Mouse (Mus musculus) 416B (cell line): ENCODE measurements around the gene Trak1.
"Not testable (repeated sequence)": the region's sequence is repeated elsewhere in the genome, so short reads cannot be mapped to it uniquely, and the experiment has no call there.

Source experiments
- DNase-seq: peaks from one replicate; pipeline ENCODE4 v3.0.0; 2011; ENCODE audit warnings: low read depth

Trak1 gene

DNA sequence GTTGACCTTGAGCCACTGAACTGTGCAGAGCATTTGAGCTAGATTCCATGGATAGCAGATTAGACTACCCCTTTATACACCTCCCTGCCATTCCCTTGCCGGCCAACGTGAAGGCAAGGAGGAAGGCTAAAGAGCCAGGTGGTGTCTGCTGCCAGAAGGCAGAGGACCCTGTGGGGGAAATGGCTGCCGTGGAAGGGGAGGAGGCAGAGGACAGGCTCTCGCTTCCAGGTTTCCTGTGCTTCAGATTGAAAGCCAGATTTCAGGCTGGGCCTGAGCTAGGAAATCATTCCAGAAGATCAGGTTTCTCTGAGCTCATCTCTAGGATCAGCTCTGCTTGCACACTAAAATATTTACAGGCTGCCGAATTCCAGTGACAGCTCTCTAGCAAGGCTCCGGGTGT, 133.1 kb downstream of the Trak1 start:
- DNase-seq = no peak

DNA sequence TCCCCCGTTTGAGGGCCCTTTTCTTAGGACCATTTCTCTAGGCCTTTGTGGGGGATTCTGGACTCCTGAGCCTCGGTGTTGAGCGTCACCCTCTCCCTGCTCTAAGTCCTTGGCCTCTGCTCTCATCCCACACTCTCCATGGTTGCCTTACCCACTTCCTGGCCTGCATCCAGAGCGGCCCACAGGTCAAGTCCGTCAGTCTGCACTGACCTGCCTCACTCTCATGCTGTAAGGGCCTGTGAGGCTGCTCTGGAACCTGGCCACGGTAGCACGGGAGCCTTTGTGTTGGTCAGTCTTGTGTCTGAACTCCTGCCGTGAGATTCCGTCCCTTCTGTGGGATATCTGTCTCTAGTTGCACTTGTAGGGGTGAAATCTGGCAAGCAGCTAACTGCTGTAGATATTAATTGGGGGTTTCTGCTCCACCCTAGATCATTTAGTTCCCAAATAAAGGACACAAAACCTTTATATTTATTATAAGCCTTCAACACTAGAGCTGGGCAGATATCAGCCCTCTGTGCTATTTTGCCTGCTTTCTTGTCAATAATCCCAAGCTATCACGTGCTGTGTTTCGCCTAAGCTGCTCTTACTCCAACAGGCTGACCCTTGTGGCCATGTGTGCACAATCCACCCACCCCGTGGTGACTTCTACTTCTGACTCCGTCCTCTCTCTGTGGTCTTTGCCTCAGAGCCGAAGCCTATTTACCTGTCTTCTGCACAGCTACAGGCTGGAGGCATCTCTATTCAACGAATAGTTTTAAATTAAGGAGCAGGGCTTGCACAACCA, 136.6 kb downstream of the Trak1 start:
- no peak for DNase-seq

DNA sequence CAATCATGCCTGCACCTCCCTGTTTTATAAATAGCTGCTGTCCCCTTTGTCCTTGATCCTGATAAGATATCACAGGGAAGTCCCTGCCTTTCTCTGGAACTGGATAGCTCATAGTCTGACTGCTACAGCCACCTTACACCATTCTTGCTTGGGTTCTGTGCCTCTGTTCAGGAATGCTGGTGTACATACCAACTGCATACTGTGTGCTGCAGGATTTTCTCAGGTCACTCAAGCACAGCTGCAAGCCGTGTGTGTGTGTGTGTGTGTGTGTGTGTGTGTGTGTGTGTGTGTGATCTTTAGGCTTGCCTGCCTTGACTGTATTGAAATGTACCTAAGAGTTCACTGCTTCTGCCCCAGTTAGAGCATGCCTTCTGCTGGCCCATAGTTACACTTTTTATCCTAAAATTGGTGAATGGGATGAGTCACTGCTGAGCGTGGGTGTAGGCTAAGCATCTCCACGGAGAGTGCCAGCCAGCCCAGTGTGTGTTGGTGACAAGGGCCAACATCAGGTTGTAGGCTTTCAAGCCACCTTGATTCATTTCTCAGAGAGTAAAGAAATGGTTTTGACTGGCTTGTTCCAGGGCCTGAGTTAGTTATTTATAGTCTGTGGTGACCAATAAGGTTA, 138.1 kb downstream of the Trak1 start:
- no peak for DNase-seq

DNA sequence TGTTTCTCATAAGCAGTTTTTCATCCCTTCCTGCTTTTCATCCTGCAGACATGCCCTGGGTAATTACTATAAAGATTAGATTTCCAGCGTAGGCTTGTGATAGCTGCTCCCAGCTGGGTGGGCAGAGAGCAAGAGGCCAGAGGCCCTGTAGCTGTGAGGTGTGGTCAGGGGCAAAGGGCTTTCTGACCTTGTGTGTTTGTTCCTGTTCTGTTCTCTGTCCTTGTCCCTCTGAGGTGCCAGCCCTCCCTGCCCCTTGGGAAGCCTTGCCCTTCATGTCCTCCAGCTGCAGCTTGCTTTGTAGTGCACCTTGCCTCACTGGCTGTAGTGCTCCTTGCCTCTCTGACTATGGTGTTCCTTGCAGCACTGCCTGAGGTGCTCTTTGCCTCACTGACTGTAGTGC, 139.2 kb downstream of the Trak1 start:
- no peak for DNase-seq

DNA sequence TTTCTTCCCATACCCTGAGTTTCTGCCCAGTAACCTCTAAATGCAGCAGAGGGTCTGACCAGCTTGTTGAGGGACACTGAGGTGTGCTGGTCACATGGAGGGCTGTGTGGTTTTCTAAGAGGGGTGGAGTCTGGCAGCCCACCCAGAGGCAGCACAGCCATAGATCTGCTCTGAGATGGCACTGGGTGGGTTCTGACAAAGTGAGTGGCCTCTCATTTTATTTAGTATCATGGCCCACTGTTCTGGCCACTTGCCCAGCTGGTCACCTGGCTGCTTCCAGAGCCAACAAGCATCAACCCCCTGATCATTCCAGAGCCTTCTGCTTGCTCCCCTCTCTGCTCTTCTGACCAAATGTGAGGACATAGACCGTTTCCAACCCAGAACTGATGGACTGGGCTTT, 144.8 kb downstream of the Trak1 start:
- DNase-seq = no peak

DNA sequence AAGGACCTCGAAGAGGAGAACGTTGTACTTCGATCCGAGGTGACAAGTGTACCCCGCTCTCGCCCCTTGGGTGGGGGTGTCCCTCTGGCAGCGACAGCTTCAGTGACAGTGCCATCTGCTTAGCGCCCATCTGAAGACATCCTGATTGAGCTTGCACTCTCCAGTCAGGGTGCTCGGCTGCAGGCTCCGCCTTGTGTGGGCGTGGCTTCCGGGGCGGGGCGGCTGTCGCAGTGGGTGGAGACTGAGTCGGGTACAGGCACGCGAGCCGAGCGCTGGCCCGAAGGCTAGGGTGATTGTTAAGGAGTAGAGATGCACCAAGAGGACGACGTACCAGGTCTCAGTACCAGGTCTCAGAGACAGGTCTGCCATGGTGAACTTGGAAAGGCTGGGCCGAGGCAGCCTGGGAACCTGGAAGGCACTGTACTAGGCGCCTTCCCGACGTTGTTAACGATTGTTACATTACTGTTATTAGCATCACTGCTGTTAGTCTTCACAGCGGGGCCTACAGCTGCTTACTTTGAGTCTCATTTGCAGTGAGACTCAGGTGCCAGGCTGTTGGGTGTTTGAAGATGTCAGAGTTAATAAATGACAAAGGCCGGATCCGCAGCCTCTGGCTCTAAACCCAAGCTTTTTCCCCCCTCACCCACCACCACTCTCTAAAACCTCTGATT, 146.5 kb downstream of the Trak1 start:
- no peak for DNase-seq

DNA sequence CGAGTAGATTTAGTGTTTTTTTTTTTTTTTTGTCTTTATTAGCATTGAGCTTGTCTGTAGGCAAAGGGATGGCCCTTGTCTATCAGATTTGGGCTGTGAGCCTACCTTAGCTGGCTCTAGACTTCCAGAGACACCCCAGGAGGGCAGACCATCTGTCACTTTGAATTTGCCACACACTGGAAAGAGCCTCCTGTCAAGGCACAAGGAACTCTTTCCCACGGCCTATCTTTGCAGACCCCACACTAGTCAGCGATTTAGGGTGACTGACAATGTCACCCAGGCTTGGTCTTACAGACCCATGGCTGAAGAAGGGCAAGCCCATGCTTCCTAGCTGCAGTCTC, 147.0 kb downstream of the Trak1 start:
- DNase-seq = no peak

DNA sequence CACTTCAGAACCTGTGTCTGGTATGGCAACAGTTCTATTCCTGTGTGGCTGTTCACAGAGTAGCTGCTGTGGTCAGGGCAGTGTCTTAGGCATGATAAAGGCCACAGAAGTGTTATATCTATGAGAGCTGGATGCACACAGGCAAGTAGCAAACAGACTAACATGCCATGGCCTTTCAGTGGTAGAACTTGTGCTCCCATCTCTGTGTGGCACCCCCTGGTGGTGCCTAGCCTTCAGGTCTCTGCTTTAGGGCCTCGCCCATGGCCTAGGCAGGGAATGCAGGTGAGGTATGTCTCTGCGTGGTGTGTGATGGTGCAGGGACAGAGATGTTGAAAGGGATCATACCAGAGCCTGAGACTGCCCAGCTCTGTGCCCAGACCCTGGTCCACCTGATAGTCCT, 148.1 kb downstream of the Trak1 start:
- DNase-seq = peak; percentile 17

DNA sequence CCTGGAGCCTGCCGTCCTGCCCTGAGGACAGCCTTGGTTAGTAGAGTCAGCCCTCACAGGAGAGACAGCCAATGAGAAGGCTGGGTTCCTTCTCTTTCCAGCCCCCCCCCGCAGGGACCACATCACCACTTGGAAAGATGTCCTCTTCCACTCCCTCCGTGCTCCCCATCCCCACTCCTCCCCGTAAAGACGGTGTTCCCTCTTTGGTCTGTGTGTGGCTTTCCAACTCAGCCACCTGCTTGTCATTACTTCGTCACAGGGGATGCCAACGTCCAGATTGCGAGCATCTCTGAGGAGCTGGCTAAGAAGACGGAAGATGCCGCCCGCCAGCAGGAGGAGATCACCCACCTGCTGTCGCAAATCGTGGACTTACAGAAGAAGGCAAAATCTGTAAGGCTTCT, 149.1 kb downstream of the Trak1 start:
- no peak for DNase-seq

DNA sequence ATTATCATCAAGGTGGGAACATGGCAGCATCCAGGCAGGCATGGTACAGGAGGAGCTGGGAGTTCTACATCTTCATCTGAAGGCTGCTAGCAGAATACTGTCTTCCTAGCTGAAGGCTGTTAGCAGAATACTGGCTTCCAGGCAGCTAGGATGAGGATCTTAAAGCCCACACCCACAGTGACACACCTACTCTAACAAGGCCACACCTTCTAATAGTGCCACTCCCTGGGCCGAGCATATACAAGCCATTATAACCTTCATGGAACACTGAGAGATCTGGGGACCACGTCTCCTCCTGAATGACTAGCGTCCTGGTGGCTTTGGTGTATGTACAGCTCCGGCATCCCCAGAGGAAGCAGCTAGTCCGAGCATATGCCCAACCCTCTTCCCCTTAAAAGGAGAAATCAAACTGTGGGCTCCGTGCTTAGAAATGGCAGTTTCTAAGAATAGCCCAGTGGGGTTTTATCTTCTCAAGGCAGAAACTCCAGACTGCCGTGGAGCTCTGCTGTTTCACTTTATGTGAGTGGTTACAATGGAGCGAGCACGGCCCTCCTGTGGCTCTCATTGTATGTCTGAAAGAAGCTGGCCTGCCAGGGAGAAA, 155.1 kb downstream of the Trak1 start:
- DNase-seq = not testable (repeated sequence)

DNA sequence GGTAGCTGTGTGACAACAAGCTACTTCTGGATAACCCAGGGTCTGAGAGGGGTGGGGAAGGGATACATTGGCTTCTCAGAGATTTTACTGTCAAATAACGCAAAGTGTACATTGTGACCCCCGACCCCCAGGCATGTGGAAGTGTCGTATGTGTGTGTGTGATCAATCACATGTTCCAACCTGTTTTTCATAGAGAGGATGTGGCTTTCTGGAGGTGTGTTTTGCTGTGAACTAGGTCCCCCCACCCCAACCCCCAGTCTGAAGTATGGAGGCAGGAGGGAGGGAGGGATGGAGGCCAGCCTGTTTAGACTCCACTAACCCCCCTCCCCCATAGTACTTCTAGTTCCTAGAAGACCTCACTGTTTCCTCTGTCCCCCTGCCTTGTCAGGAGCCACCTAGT, 157.6 kb downstream of the Trak1 start:
- DNase-seq = no peak

DNA sequence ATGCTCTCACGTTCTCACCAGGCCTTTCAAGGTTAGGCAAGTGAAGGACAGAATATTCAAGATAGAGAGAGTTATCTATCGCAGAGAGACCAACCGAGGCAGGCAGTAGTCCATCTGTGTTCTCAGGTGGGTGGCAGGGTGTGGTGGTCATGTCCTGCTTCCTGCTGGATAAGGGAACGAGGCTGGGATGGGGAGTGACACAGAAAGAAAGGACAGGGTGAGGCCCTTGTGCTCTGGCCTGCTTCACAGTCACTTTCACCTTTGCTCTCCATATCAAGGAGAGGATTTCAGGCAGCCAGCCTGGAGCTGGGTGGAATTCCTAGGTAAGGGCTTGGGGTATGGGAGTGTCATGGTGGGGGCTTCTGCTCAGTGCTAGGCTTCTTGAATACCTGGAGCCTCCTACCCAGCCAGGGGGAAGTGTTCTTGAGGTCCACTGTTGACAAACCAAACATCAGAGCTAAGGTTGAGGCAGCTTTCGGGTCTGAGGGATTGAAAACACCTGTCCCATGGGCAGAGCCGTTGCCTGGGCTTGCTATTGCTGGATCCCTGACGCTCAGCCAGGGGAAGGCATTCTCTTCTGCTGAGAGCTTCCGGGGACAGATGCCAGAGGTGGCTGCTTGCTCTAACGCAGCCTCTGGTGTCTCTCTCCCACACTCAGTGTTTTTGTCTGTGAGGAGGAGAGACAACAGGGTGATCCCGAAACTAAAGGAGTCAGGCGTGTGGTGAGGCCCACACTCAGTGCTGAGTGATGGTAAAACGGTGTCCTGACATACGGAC, 159.6 kb downstream of the Trak1 start:
- DNase-seq = no peak

DNA sequence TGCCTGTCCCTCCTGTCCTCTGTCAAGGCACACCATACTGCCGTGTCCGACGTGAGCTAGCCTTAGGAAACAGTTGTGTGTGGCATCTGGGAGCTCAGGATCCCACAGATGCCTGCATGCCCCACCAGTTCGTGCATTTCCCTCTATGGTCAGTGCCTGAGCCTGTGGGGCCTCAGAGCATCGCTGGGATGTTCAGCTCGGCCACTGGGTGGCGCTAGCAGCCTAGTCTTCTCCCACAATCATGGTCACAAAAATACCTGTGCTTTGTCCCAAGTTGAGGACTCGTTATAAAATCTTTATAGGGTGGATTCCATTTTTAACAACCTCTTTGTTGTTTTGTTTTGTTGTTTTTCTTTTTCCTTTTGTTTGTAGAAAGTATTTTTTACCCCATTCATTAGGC, 161.2 kb downstream of the Trak1 start:
- DNase-seq = peak; percentile 46

DNA sequence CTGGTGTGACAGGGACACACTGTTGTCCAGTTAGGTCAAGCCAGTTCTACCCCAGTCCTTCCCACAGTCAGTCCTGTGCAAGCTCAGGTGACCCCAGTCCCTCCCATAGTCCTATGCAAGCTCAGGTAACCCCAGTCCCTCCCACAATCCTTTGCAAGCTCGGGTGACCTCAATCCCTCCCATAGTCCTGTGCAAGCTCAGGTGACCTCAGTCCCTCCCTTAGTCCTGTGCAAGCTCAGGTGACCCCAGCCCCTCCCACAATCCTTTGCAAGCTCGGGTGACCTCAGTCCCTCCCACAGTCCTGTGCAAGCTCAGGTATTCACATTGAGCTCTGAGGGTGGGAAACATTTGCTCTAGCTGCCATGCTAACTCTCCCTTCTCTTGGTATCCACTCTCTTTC, 162.6 kb downstream of the Trak1 start:
- no peak for DNase-seq

DNA sequence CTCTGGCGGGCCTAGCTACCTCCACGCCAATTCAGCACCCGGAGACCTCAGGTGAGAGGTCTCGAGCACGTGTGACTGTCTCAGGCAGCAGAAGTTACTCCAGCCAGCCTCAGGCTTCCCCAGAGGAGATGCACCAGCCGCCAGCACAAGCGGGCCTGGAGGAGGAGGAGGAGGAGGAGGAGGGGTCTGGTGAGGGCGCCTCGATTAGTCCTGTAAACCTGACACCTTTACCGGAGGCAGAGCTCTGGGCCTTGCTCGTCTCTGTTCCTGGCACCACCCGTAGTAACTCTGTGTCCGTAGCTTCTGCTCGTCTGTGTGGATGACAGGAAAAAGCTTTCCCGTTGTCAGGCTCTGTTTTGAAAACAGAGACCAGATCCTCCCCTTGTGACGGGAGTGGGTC, 163.2 kb downstream of the Trak1 start:
- DNase-seq = no peak

DNA sequence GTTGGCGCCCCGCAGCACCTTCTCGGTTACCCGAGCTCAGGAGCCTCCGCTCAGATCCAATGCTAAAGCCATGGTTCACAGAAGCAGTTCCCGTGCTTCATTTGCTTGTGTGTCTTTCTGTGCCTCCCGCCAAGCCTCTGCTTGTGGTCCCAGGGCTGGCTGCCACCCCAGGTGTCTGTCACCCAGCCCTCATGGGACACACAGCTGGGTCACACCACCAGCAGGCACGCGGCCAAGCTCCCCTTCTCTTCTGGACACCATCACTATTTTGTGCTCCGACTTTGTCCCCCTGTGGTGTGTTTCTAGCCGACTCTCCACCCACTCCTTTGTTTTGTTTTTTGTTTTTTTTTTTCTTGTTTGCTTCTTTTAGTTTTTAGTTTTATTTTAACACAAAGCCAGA, 170.2 kb downstream of the Trak1 start:
- no peak for DNase-seq

DNA sequence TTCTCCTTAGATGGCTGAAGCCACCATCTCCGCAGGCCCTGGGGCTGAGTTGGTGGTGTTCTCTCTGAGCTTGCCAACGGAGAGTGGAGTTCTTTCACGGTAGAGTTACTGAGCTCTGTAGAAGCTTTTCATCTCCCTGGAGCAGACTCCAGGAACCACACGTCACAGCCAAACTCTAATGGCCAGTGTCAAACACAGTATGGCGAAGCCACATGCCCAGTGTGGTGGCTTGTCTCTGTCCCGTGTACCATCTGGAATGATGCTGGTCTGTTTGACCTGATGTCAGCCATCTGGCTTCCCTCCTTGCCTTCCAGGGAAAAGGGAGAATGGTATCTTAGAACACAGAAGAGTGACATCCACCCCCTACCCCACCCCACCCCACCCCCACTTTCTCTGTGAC, 172.4 kb downstream of the Trak1 start:
- DNase-seq = no peak

DNA sequence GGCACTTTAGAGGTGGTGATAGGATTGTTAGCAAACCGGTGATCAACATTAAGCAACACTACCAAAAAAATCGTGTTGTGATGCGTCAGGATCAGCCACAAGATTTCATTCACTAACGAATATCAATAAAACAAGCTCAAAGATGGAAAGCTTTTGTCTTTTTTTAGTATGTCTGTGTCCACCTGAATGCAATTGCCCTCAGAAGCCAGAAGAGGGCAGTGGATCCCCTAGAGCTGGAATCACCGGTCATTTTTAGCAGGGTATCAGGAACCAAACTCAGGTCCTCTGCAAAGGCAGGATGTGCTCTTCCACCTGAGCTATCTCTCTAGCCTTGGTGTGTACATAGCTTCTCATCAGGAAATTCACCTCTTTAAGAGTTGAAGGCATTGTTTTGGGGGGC, 177.5 kb downstream of the Trak1 start:
- DNase-seq = peak; percentile 13

DNA sequence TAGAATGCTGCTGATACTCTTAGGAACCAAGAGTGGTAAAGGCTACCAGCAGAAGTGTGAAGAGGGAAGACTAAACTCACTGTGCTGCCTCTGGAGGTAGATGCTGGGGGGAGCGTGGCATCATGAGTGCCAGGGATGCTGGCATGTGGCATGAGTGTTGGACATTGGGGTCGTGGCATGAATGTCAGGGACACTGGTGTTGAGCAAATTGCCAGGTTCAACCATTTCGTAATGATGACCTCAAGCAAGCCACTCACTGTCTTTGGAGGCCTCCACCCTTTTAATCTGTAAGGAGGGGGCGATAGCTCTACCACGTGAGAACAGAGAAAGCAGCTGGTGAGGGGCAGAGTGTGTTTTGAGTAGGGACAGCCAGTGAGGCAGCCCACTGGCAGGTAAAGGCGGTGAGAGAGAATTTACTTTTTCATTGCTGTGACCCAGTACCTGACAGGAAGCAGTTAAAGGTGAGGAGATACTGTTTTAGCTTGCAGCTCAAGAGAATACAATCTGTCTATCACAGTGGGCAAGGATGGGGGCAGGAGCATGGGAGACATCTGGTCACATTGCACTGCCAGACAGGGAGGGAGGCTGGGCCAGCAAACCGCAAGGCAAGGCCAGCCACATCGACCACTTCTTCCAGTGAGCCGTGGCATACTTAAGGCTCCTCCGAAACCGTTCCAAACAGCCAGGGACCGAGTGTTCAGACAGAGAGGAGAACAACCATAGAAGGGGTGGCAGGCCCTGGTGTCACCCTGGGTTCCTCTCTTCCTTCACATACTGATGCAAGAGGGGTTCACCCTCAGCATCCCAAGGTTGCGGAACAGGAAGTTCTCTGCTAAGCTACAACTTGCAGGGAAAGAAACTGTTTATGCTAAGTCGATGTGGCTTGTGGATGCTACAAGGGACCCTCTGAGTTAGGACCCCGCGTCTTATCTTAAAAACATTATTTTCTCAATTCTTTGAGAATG, 178.5 kb downstream of the Trak1 start:
- peak; percentile 16 for DNase-seq

DNA sequence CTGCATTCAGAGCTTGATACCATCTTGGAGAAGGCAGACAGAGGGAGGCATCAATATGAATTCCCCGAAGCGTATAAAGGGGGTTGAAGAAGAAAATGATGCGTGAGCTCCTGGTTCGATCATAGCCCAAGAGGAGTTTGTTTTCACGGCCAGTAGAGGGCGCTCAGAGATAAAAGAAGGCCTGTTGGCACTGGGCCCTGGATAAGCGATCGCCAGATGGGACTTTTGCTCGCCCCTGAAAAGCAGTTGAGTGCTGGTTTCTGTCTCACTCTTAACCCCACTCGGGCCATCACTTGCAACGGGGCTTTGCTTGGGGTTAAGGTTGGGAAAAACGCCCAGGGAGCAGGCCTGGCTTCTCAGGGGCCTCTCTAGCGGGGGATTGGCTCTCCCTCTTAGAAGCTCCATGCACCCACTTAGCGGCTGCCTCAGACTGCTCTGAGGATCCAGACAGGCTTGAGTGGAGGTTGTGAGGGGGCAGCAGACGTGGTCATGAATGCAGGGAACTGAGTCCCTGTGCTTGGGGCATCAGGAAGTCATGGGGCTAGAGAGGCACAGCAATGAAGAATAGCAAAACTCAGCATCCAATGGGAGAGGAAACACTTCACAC, 180.1 kb downstream of the Trak1 start:
- DNase-seq = peak; percentile 75

DNA sequence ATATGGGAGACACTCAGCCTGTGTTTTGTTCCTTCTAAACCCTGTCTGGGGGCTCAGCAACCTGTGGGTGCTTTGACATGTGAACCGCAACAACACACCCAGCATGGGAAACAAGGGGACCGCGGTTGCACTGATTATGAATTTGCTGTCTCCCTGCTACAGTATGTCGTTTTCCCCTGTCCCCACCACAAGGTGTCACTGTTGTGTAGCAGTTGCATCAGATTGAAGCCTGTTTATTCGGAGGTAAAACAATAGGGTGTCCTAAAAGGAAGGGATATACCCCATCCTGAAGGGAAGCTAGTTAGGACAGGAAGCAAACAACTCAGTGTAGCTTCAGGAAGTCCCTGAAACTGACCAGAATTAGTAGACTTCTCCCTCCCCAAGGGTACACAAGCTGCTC, 182.2 kb downstream of the Trak1 start:
- peak; percentile 73 for DNase-seq
